Mouse (Mus musculus): ENCODE data around the gene Tob2. TPM values are rescaled to one million over a fixed set of nuclear protein-coding genes. Genes with fewer than 3 reads are reported as not detected.

Tob2 gene
- total RNA-seq, 2 experiments from 2014 or later = 20.3 to 22.6 TPM

DNA sequence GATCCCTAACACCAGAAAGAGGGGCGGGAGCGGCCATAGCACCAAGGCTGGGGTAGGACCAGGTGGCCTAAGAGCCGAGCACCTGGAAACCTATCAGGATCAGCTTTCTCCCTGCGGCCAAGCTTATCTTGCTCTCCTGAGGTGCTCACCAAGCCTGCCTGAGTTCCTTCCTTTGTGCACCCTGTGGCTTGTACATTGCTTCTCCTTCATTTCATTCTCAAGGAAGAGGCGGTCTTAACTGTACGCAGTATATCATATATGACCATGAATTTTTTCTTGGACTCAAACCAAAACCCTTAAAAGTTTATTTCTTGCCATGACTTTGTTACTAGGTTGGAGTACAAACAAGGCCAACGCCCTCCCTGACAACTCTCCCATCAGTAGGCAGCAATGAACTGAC is 5.6 kb upstream of the Tob2 start:
- intact Hi-C loops (cut with DNase I) = no loop called here
- DNase-seq = no peak

DNA sequence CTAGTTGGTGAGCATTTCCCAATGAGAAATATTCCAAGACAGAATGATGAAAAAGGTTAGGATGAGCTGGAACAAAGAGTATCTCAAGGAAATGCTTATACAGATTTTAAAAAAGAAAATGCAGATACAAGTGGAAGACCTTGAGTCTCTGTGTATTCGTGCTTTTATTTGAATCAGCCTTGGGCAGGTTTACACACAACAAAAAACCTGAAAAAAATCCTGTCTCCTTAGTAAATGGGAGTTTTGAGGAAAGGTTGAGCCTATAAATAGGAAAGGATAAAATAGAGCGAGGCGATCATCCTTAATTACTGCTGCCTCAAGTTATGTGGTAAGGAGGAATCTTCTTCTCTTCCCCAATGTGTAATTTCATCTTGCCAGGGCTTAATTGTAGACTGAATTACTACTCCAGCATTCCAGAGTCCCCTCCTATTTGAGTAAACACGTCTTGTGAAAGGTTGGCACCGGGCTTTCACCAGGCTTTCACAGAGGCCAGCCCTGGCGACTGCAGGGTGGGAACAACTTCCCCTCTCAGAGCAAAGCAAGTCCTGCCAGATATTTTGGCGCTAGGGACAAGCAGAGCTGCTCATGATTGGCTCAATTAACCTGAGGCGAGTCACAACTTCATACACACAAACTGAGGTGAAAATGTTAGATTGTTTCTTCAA is 2.0 kb upstream of the Tob2 start:
- DNase-seq = peak; percentile 28
- intact Hi-C loops (cut with DNase I) = no loop called here

DNA sequence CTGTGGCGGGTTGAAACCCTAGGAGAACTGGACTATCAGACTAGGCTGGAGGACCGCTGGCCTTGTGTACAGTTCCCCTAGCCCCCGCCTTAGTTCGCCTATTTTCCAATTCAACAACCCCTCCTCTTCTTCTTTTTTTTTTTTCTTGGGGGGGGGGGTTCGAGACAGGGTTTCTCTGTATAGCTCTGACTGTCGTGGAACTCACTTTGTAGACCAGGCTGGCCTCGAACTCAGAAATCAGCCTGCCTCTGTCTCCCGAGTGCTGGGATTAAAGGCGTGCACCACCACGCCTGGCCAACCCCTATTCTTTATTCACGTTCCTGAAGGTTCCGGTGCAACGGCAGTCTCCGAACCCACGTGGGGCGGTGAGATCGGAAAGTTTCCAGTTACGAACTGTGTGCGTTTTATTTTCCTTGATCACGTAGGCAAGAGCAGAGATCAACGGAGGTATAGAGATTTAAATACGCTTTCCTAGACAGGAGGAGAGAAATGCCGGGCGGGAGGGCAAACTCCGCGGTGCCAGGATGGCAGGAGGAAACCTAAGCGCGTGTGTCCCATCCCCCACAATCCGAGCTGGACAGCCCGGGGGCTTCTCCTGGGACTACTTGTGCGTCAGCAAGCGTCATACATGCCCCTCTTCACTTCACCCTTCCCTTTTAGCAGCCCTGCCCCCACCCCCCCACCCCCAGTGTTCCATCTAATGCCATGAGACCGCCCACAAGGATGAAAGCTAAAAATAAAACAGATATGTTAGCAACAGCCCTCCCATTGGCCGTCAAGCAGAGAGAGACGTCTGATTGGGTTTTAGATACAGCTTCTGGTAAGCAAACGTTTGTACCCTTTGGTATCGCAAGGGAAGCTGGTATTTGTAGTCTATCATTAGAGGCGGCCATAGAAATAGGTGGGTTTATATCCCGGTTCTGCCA is 997 bp upstream of the Tob2 start:
- intact Hi-C loops (cut with DNase I) = no loop called here
- DNase-seq = peak; percentile 89

DNA sequence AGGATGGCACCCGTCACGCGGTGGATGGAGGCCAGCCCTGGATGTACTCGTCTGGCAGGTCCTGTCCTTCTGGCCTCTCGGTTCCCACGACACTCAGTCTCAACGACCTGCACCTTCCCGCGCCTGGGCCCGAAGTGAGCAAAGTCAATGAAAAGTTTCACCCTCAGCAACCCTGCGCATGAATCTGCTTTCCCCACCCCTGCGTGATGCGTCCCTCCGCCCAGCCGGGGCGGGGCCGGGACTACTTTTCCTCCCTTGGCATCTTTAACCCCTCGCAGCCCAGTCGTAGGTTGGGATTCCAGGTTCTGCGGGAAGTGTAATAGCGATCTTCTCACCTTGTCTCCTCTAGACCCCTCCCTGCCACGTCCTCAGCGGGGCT is 469 bp downstream of the Tob2 start:
- intact Hi-C loops (cut with DNase I) = no loop called here
- DNase-seq = peak; percentile 88

DNA sequence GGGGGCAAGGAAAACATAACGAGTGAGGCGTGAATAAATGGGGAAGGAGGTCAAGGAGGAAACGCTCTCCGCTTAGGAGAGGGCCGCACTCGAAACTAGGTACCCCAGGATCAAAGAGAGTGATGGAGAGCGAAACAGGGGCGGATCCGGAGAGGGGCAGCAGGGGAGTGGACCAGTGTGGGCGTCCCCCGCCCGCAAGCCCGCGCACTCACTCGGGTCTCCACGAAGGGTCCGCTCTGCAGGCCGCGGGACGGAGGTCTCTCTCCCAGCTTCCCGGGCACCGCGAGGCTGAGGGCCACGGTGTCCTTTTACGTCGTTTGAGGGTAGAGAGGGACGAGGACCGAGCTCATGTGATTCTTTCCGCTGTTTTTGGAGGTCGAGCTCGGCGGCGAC is 876 bp downstream of the Tob2 start:
- DNase-seq = peak; percentile 41
- intact Hi-C loops (cut with DNase I) = no loop called here

DNA sequence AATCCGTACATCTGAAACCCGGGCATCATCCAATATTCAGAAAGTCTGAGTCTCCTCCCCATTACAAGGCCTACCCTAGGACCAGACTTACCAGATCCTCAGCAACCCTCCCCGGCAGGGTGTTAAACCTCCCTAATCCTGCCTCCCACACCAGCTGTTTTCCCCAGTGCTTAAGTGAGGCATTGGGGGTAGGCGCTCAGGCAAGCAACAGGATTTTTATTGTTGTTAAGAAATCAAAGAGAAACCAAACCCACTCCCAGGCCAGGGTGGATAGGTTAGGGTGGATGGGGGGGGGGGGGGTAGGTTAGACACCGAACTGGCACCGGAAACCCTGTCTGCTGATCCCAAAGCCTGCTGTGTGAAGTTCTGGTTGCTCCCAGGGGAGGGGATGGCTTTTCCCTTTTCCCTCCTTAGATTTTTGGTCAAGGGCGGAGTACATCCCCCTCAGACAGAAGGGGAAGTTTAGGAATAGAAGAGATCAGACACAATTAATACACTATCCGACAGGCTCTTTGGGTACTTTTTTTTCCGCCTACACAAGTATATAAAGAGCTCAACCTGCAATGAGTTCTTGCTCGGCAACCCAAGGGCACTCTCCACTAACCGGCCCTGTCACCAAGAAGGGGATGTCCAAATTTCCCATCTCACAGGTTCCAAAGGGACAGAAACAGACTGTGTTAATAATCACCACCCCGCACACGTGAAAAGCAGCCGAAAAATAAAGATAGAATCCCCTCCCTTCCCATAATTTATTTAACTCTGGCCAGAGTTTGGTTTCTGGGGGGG is 1.5 kb downstream of the Tob2 start:
- intact Hi-C loops (cut with DNase I) = no loop called here
- no peak for DNase-seq

DNA sequence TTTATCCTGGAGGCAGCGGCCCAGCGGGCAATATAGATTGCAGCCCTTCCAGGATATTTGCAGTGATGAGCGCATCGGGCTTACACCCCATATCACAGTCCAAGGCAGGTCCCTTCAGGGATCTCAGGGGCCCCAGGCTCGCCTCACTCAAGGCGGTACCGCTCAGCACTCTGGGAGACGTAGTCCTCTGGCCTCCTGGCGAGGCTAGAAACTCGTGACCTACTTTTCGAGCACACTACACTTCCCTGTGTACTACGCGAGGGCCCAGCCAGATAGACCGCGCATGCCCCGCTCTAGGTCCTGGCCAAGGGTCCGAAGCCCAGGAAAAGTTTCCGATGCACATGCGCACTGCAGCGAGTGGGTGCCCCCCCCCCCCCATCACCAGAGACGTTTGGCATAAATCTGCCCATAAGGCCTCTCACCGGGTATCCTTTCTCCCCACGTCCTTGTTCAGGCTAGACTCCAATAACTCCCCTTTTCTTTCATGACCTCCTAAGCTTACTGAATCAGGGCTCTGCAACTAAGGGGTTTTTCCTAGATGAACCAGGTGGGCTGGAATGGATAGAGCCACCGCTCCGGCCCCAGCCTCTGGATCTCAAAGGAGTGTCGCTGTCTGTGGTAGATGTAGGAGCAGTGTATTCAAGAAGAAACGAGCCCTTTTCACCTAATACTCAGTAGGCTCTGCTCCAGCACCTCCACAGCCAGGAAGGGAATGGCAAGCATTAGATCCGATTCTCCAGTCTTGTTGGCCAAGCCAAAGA is 2.4 kb downstream of the Tob2 start:
- intact Hi-C loops (cut with DNase I) = no loop called here
- DNase-seq = peak; percentile 89

DNA sequence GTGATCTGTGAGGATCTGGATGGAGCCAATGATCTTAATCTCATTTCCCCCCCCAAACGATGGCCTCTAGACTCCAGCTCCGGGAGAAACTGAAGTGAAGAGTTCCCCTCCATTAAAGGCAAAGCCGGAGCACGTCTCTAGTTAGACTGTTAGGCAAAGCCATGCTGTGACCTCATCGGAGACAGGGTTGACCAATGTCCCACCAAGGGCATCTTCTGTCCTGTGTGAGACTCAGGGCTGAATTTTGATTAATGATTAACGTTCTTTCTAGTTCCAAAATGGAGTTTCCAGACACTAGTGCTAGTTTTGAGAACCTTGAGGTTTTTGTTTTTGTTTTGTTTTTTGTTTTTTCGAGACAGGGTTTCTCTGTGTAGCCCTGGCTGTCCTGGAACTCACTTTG is 5.5 kb downstream of the Tob2 start:
- intact Hi-C loops (cut with DNase I) = no loop called here
- DNase-seq = no peak

DNA sequence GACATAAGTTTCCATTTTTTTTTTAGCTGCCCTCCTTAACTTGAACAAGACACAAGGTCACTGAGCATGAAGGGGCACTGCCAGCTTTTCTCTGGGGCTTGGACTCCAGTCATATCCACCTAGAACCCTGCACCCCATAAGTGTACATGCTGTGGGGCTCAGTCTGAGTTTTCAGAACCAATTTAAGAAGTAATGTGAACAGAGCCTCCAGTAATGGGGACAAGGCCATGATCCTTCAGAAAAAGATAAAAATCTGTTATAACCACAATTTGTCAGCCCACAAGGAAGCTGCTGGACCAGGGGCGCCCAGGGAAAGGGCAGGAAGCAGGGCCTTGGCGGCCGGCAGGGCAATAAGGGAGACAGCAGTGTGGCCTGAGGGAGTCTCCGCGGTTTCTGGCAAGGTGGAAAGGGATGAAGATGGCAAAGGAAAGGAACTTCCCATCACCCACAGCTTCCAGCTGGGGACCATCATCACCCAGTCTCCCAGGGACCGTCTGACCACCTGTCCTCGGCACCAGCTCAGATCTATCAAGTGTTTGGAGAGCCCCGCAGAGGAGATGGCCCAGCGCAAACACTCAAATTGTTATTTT is 6.1 kb downstream of the Tob2 start:
- intact Hi-C loops (cut with DNase I) = no loop called here
- DNase-seq = no peak

DNA sequence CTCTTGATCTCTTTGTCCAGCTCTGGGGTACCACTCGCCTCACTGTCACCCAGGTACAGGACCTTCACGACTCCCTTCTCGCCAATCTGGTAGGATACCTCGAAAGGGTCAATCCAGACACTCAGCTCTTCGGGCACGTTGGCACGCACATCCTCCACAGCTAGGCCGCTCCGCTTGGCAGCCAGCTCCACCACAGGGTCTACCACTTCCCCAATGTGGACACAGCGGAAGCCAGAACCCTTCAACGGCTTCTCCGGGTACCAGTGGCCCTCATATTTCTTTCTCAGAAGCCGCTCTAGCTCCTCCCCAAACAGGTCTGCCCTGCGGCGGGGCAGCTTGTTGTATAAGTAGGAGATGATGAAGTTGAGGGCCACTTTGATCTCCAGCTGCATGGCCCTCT is 7.2 kb downstream of the Tob2 start:
- intact Hi-C loops (cut with DNase I) = no loop called here
- DNase-seq = no peak

DNA sequence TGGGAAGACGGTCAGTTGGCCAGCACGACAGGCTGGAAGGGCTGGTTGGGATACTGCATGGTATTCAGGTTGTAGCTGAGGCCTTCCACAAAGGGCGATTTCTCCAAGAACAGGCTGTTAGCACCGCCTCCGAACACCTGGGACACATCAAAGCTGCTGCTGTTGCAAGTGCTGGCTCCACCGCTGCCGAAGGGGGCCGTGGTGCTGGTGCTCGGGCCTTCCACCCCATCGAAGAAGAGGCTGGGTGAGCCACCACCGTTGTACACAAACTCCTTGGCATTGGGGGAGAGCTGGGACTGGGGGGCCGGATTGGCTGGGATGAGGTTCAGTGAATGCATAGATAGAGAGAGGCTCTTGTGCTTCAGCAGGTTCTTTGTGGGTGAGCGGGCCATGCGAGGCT is 7.9 kb downstream of the Tob2 start:
- no peak for DNase-seq
- intact Hi-C loops (cut with DNase I) = no loop called here

DNA sequence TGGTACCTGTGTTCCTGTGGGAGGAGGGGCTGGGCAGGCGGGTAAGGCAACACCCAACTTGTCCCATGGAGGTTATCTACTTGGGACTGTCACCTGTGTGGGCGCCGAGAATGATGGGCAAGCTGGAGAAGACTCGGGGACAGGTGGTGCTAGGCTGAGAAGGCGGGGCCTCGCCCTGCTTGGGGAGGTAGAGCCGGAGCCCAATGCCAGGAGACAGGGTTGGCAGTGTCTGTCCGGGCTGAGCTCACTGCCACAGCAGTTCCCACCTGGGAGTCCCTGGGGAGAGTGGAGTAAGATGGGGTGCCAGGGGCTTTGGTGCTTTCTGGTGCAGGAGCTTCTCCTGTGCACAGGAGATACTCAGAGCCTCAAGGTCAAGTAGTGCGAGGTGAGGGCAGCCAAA is 9.5 kb downstream of the Tob2 start:
- no peak for DNase-seq
- intact Hi-C loops (cut with DNase I) = no loop called here

DNA sequence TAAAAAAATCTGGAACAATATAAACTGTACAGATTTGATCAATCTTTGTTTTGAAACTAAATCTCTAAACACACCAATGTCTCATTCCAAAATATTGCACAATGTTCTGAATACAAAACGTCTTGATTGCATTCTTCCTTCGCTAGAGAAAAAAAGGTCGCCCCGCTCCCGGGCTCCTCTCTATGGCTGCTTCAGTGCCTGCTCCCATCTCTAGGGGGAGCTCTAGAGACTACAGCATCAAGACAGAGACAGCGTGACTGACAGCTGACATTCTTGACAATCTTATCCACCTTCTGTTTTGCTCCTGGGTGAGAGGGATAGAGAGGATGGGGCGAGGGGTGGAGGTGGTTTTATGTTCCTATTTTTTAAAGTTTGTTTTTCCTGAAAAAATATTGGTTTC is 10.3 kb downstream of the Tob2 start:
- peak; percentile 52 for DNase-seq
- intact Hi-C loops (cut with DNase I) = no loop called here

DNA sequence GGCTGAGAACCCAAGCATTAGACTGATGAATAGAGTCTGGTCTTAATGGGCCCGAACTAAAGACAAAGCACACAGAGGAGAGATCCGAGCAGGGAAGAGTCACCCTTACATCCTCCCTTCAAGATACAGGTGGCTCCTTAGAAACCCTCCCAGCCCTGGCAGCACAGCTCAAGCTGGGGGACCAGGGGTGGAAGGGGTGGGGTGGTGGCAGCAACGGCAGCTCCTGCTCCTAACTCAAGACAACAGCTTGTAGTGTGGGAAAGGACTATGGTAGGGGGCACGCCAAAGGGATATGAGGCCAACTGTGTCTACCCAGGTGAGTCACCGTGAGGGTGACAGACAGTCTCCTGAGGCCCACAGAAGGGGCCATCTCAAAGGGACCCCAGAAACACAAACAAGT is 10.7 kb downstream of the Tob2 start:
- no peak for DNase-seq

DNA sequence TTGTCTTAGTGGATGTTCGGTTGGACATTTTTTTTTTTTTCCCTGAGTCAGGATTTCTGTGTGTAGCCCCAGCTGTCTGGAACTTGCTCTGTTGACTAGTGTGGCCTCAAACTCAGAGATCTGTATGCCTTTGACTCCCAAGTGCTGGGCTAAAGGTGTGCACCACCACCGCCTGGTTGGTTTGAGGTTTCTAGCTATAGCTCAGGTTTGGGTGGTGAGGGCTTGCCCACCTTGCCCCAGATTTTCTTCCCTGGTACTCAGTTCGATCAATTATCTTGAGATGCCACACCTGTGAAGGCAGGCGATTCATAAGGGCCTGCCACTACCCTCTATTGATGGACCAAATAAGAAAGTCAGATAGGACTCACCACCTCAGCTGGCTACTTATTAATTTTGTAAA is 11.4 kb downstream of the Tob2 start:
- DNase-seq = no peak
- intact Hi-C loops (cut with DNase I) = no loop called here

More for the DNA sequence above, 10.7 kb downstream of the Tob2 start:
- intact Hi-C loops (cut with DNase I) = no loop called here

DNA sequence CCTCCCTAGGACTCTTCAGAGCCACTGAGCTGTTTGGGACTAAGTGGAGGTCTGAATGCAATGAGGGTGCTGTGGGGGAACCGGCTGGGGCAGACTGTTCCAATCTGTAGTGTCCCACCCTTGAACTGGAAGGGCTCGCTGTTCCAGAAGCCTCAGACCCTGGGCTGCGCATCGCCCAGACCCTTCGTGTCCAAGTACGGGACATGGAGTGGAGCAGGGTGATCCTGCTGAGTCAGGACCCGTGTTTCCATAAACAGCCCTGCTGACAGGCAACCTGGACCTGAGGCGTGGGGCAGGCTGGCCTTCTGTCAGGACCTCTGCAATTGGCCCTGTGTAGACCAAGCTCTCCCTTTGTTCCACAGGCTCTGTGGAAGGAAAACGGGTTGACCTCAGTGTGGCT is 11.8 kb downstream of the Tob2 start:
- intact Hi-C loops (cut with DNase I) = no loop called here
- no peak for DNase-seq

DNA sequence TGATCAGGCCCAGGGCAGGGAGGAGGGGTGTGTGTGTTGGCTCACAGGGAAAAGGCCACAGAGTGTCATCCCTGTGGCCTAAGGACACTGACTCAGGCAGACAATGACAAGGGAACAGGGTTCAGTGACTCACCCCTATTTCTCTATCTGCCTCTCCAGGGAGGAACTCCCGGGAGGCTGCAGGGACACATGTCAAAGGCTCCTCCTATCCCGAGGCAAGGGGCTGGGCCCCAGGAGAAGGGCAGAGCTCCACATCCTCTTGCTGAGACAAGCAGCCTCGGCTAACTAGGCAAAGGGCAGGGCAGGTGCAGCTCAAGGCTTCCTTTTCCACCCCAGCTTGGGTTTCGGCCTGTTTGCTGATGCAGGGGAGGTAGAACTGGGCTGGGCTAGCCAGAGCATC is 12.9 kb downstream of the Tob2 start:
- intact Hi-C loops (cut with DNase I) = no loop called here

DNA sequence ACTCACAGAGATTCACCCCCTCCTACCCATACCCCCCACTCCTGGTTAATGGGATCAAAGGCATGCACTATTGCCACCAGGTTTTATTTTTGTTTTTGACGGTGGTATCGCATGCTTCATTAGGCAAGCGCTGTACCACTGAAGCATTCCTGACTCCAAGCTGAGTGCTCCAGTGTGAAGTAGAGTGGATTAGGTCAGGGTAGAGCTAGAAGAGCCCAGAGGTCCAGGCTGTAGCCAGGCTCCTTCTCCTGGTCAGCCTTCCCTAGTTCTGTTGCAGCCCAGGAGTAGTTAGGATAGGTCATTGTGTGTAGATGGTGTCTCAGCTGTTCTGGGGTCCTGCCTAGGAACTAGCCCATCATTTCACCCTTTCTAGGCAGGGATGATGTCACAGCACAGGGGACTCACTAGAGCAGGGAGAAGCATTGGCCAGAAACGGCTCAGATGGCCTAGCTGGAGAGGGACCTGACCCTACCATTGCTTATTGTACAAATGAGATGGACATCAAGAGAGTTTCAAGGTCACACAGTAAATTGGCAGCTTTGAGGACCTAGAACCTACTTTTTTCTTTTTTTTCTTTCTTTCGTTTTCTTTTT is 13.5 kb downstream of the Tob2 start:
- no peak for DNase-seq
- intact Hi-C loops (cut with DNase I) = no loop called here

More for the DNA sequence above, 12.9 kb downstream of the Tob2 start:
- no peak for DNase-seq

DNA sequence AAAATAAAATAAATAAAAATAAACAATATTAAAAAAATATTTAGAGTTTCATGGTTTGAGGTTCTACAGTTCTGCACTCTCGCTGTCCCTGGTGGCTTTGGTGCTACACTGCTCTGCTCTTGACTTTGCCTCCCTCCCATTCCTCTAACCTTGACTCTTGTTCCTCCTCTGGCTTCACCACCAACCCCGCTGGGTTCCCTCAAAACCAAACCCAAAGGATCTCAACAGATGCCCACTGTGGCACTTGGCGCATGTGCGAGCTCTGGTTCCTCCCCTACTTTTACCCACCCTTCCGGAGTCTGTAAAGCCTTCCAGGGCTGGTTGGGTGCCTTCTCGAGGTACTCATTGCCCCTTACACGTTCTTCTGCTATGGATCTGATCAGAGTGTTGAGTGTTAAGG is 16.3 kb downstream of the Tob2 start:
- intact Hi-C loops (cut with DNase I) = no loop called here
- DNase-seq = no peak

DNA sequence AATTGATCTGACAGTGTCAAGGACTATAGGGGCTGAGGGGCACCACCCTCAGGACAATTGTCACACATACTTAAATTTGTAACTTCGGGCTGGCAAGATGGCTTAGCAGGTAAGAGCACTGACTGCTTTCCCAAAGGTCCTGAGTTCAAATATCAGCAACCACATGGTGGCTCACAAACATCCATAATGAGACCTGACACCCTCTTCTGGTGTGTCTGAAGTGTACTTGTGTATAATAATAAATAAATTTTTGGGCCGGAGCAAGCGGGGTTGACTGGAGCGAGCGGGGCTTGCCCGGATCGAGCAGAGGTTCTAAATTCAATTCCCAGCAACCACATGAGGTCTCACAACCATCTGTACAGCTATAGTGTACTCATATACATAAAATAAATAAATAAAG is 18.3 kb downstream of the Tob2 start:
- no peak for DNase-seq
- intact Hi-C loops (cut with DNase I) = no loop called here

Measured in left cerebral cortex, postnatal 4 days (tissue).